ENCODE assay signal across 20 mouse cellular contexts in genomic region chr1:169949981-169950380, GRCm38 (mm10). TPM values are rescaled to one million over a fixed set of nuclear protein-coding genes. Genes with fewer than 3 reads are reported as not detected.
"Had no signal": no experiment of that assay in that cellular context is flagged by ENCODE, and none has a peak within 500 bp of the region (broad histone marks: within the 10 kb centered on the region; RNA-seq: fewer than 3 reads in every experiment).

No protein-coding gene starts in this region.

- H3K9ac ChIP-seq: limb, embryonic 12.5 days; limb, embryonic 15.5 days; liver, embryonic 14.5 days; liver, postnatal 0 days; lung, embryonic 14.5 days; midbrain, embryonic 12.5 days; midbrain, embryonic 15.5 days; neural tube, embryonic 12.5 days; neural tube, embryonic 15.5 days had no signal

- DNase-seq: kidney, postnatal 14 days; left cerebral cortex, postnatal 4 days; liver, postnatal 0 days; right cerebral cortex, adult 18-20 months; right cerebral cortex, postnatal 4 days had no signal

- ATAC-seq: liver, postnatal 0 days; lung, postnatal 0 days; midbrain, embryonic 15.5 days had no signal

- H3K4me3 ChIP-seq: limb, embryonic 12.5 days; limb, embryonic 15.5 days; midbrain, embryonic 12.5 days; midbrain, embryonic 15.5 days; neural tube, embryonic 12.5 days; neural tube, embryonic 15.5 days had no signal

- H3K27me3 ChIP-seq: limb, embryonic 12.5 days; limb, embryonic 15.5 days; midbrain, embryonic 12.5 days; midbrain, embryonic 15.5 days; neural tube, embryonic 12.5 days; neural tube, embryonic 15.5 days had no signal

- H3K27ac ChIP-seq: limb, embryonic 12.5 days; limb, embryonic 15.5 days; liver, embryonic 14.5 days; macrophage; midbrain, embryonic 12.5 days; midbrain, embryonic 15.5 days; neural tube, embryonic 12.5 days; neural tube, embryonic 15.5 days; stomach, postnatal 0 days had no signal

- H3K9me3 ChIP-seq: limb, embryonic 15.5 days; midbrain, embryonic 12.5 days; midbrain, embryonic 15.5 days; neural tube, embryonic 12.5 days; neural tube, embryonic 15.5 days had no signal

- H3K4me1 ChIP-seq: limb, embryonic 12.5 days; midbrain, embryonic 12.5 days; midbrain, embryonic 15.5 days; neural tube, embryonic 12.5 days; neural tube, embryonic 15.5 days had no signal

- H3K4me2 ChIP-seq: limb, embryonic 12.5 days; limb, embryonic 15.5 days; liver, embryonic 11.5 days; lung, embryonic 14.5 days; midbrain, embryonic 12.5 days; midbrain, embryonic 15.5 days; neural tube, embryonic 12.5 days; neural tube, embryonic 15.5 days had no signal

RNA-seq across cellular contexts. Expression of gene Ccdc190, which starts 21.5 kb away (rescaled TPM):
- total RNA-seq: megakaryocyte, adult 5-6 weeks had no signal
- polyA plus RNA-seq: kidney, embryonic 16.5 days; limb, embryonic 12.5 days; liver, embryonic 11.5 days; liver, embryonic 14.5 days; liver, postnatal 0 days; lung, postnatal 0 days; macrophage; stomach, embryonic 14.5 days had no signal
